Mouse (Mus musculus) small intestine, adult 2 months (tissue): ENCODE measurements around the gene Dtx2.

ENCODE experiments used
- CTCF ChIP-seq: fragments of 200-500 bp; IDR thresholded peaks from 2 replicates; pipeline ENCODE4 v1.5.1; 2012; ENCODE audit warnings: low read depth, mild to moderate bottlenecking, control low read depth, inconsistent platforms, low read length, moderate library complexity, mixed read lengths; ENCODE audit not compliant: insufficient replicate concordance, insufficient read length; ENCODE audit errors: extremely low read depth
- POLR2A ChIP-seq: fragments of 200-500 bp; IDR thresholded peaks from 2 replicates; pipeline ENCODE4 v1.6.1; 2012; ENCODE audit warnings: low read depth, mild to moderate bottlenecking, control low read depth, inconsistent platforms, low read length, moderate library complexity

GRCm38 (mm10) chr5:136017262-136017661 lies 22.7 kb downstream of the Dtx2 start:
- no peak for TF ChIP-seq CTCF
- no peak for TF ChIP-seq POLR2A
